Mouse (Mus musculus) ES-Bruce4 (cell line): ENCODE results near the gene 1700025G04Rik. TPM values are rescaled to one million over a fixed set of nuclear protein-coding genes. Genes with fewer than 3 reads are reported as not detected.
"Not testable (repeated sequence)": the region's sequence is repeated elsewhere in the genome, so short reads cannot be mapped to it uniquely, and the experiment has no call there.

ENCODE experiments used
- H3K27ac ChIP-seq: 2 replicates; pipeline ENCODE4 v1.5.1; 2012; ENCODE audit warnings: low read length, inconsistent platforms; ENCODE audit not compliant: insufficient read depth
- H3K27me3 ChIP-seq: 2 replicates; pipeline ENCODE4 v1.6.1; 2012; ENCODE audit warnings: mild to moderate bottlenecking, low read length, inconsistent platforms; ENCODE audit not compliant: control insufficient read depth, poor library complexity, insufficient read depth, severe bottlenecking
- H3K36me3 ChIP-seq: 2 replicates; pipeline ENCODE4 v1.6.1; 2012; ENCODE audit warnings: inconsistent platforms, mild to moderate bottlenecking, low read length, moderate library complexity; ENCODE audit not compliant: control insufficient read depth, poor library complexity, insufficient read depth, severe bottlenecking
- H3K4me1 ChIP-seq: one replicate; pipeline ENCODE4 v1.8.1; 2011; ENCODE audit warnings: low read length; ENCODE audit not compliant: control insufficient read depth, insufficient read depth
- H3K4me3 ChIP-seq: 2 replicates; pipeline ENCODE4 v1.5.1; 2011; ENCODE audit warnings: low read depth, mild to moderate bottlenecking, low read length
- H3K9ac ChIP-seq: 2 replicates; pipeline ENCODE4 v1.6.1; 2012; ENCODE audit warnings: low read depth, mild to moderate bottlenecking, inconsistent platforms; ENCODE audit not compliant: poor library complexity, severe bottlenecking
- H3K9me3 ChIP-seq: replicated peaks from 2 replicates; pipeline ENCODE4 v1.6.1; 2012; ENCODE audit warnings: mild to moderate bottlenecking, low read length, inconsistent platforms; ENCODE audit not compliant: control insufficient read depth, poor library complexity, insufficient read depth, severe bottlenecking
- CTCF ChIP-seq: IDR thresholded peaks from one replicate; pipeline ENCODE4 v1.8.1; 2011; ENCODE audit warnings: low read depth, low read length
- EP300 ChIP-seq: IDR thresholded peaks from 2 replicates; pipeline ENCODE4 v1.6.1; 2011; ENCODE audit warnings: low read depth, low read length; ENCODE audit not compliant: insufficient read depth
- POLR2A ChIP-seq: IDR thresholded peaks from one replicate; pipeline ENCODE4 v1.8.1; 2011; ENCODE audit warnings: low read length; ENCODE audit not compliant: insufficient read depth
- polyA plus RNA-seq: library from polyadenylated mRNA; stranded (reverse); fragments of >200 nt; gene quantifications from 2 replicates; pipeline ENCODE4 v1.2.4, GENCODE M21; 2011; ENCODE audit warnings: low read depth; ENCODE audit not compliant: missing spikeins, insufficient read depth, insufficient read length

The 1700025G04Rik gene
- polyA plus RNA-seq, 1 experiment: 14.3 TPM

GRCm38 (mm10) chr1:151851051-151851848 lies 238.7 kb downstream of the 1700025G04Rik start:
- H3K36me3 ChIP-seq: no peaks in the 10 kb centered on the region
- no peak overlapping the region for H3K27ac ChIP-seq
- no peak overlapping the region for H3K9ac ChIP-seq
- H3K4me1 ChIP-seq: no peaks in the 10 kb centered on the region
- H3K27me3 ChIP-seq: no peaks in the 10 kb centered on the region; the same call in 1 of the 2 replicates
- H3K4me3 ChIP-seq: no peak overlapping the region
- TF ChIP-seq CTCF (no peak), POLR2A (no peak), EP300 (no peak)
- no peaks in the 10 kb centered on the region for H3K9me3 ChIP-seq

GRCm38 (mm10) chr1:151849993-151850608 lies 239.8 kb downstream of the 1700025G04Rik start:
- H3K9ac ChIP-seq: no peak overlapping the region
- TF ChIP-seq EP300 (no peak), POLR2A (no peak), CTCF (no peak)
- H3K36me3 ChIP-seq: no peaks in the 10 kb centered on the region
- H3K4me1 ChIP-seq: no peaks in the 10 kb centered on the region
- H3K9me3 ChIP-seq: no peaks in the 10 kb centered on the region
- H3K27me3 ChIP-seq: no peaks in the 10 kb centered on the region; the same call in 1 of the 2 replicates
- no peak overlapping the region for H3K4me3 ChIP-seq
- no peak overlapping the region for H3K27ac ChIP-seq

GRCm38 (mm10) chr1:151848286-151848685 lies 241.6 kb downstream of the 1700025G04Rik start:
- no peak for TF ChIP-seq POLR2A
- no peak for TF ChIP-seq EP300
- no peak for TF ChIP-seq CTCF
- Histone ChIP-seq H3K9me3 (no peaks in the 10 kb centered on the region), H3K36me3 (no peaks in the 10 kb centered on the region), H3K27me3 (no peaks in the 10 kb centered on the region; the same call in 1 of the 2 replicates), H3K4me3 (no peak overlapping the region), H3K27ac (no peak overlapping the region), H3K4me1 (no peaks in the 10 kb centered on the region), H3K9ac (no peak overlapping the region)

GRCm38 (mm10) chr1:151845926-151846782 lies 243.8 kb downstream of the 1700025G04Rik start:
- no peaks in the 10 kb centered on the region for H3K36me3 ChIP-seq
- peak; percentile 60 for TF ChIP-seq CTCF
- no peak for TF ChIP-seq EP300
- H3K4me3 ChIP-seq: no peak overlapping the region
- H3K27me3 ChIP-seq: no peaks in the 10 kb centered on the region; the same call in 1 of the 2 replicates
- no peaks in the 10 kb centered on the region for H3K9me3 ChIP-seq
- no peak overlapping the region for H3K27ac ChIP-seq
- H3K4me1 ChIP-seq: no peaks in the 10 kb centered on the region
- H3K9ac ChIP-seq: no peak overlapping the region

- no peaks in the 10 kb centered on the region for H3K36me3 ChIP-seq
- no peak overlapping the region for H3K9ac ChIP-seq
- H3K9me3 ChIP-seq: no peaks in the 10 kb centered on the region
- no peaks in the 10 kb centered on the region; the same call in 1 of the 2 replicates for H3K27me3 ChIP-seq
- no peak overlapping the region for H3K27ac ChIP-seq
- H3K4me1 ChIP-seq: no peaks in the 10 kb centered on the region
- TF ChIP-seq CTCF: no peak
- no peak for TF ChIP-seq POLR2A
- no peak for TF ChIP-seq EP300
- H3K4me3 ChIP-seq: no peak overlapping the region
These were observed 244.6 kb downstream of the 1700025G04Rik start for GRCm38 (mm10) chr1:151845252-151845832.

GRCm38 (mm10) chr1:151840345-151840744 lies 249.6 kb downstream of the 1700025G04Rik start:
- not testable (repeated sequence) for H3K9ac ChIP-seq, H3K4me3 ChIP-seq, H3K36me3 ChIP-seq, H3K27ac ChIP-seq, H3K27me3 ChIP-seq, H3K9me3 ChIP-seq, H3K4me1 ChIP-seq
